Mouse (Mus musculus) lung, adult 2 months (tissue): ENCODE results near the gene Trim9. TPM values are rescaled to one million over a fixed set of nuclear protein-coding genes. Genes with fewer than 3 reads are reported as not detected.
A peak's percentile ranks its signal among the peaks of the same experiment; 100 is the strongest.

Experiments used
- DNase-seq: peaks from one replicate; pipeline ENCODE4 v3.0.0; 2022
- H3K4me1 ChIP-seq: fragments of 200-500 bp; 2 replicates; pipeline ENCODE4 v1.6.1; 2011; ENCODE audit warnings: low read length; ENCODE audit not compliant: control insufficient read depth, insufficient read depth
- H3K4me3 ChIP-seq: fragments of 200-500 bp; replicated peaks from 2 replicates; pipeline ENCODE3; 2011; ENCODE audit warnings: low read depth, mild to moderate bottlenecking, control low read depth, low read length; ENCODE audit errors: extremely low read depth
- CTCF ChIP-seq: fragments of 200-500 bp; IDR thresholded peaks from 2 replicates; pipeline ENCODE4 v1.5.1; 2011; ENCODE audit warnings: mild to moderate bottlenecking, low read length, control low read depth; ENCODE audit not compliant: insufficient read depth
- POLR2A ChIP-seq: fragments of 200-500 bp; IDR thresholded peaks from 2 replicates; pipeline ENCODE4 v1.6.1; 2011; ENCODE audit warnings: low read depth, mild to moderate bottlenecking, control low read depth, low read length, borderline replicate concordance; ENCODE audit errors: extremely low read depth
- WGBS: fragments of 180-500 bp; shearing (Covaris S2); methylation state at CpG from one replicate; pipeline ENCODE4 v1.1.7; 2018; 5-methylcytosine and 5-hydroxymethylcytosine counted together
- polyA plus RNA-seq: library from polyadenylated mRNA; depleted of rRNA; stranded (reverse); fragments of >200 nt; gene quantifications from 2 replicates; pipeline ENCODE4 v1.2.3, GENCODE M21; 2012; rRNA removed

The Trim9 gene
- polyA plus RNA-seq: 0.06 and 0.28 TPM in 2 replicates

DNA sequence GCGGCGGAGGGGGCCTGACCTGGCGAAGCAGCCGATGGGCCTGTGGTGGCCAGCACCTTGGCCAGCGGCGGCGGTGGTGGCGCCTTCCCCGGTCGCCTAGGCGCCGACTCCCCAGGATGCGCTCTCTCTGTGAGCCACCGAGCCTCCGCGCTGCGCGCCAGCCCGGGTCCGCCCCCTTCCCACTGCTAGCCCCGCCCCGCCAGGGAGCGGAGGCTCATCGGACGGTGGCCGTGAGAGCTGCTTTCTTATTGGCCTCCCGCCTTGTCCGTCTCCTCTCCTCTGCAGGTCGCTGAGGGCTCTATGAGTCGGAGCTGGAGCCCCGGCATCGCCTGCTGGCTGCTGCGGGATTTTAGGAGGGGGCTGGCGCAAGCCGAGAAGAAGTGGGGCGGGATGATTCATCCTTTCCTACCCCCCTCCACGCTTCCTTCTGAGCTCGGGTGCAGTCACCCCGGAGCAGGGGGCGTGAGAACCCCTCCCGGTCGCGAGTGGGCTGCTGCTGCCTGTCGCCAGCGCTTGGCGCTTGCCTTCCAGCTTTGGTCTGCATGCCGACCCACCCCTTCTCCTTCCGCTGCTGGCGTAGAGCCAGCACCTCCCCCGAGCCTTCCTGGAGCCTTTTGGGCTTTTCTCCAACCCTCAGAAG lies at the start of gene Trim9:
TSS of gene Trim9 (minus strand) at position 413 of the 640 bp plus-strand sequence.
- TF ChIP-seq POLR2A (no peak), CTCF (no peak)
- DNase-seq: peak; percentile 74
- peak within 1 kb of the TSS; percentile 48 for H3K4me3 ChIP-seq
- under 1% methylated on average over 48 of the region's 50 CpGs for WGBS
- peaks cover 3% of the 10 kb centered on the region; the same call in 1 of the 2 replicates for H3K4me1 ChIP-seq

- DNase-seq: no peak
- Histone ChIP-seq H3K4me1 (no peaks in the 10 kb centered on the region), H3K4me3 (no peak overlapping the region)
- TF ChIP-seq CTCF (no peak), POLR2A (no peak)
- 77% methylated on average over 3 of the region's 3 CpGs for WGBS
Observed at GRCm38 (mm10) chr12:70395061-70395460, 47.6 kb upstream of the Trim9 start.

GRCm38 (mm10) chr12:70391236-70391635 lies 43.8 kb upstream of the Trim9 start:
- WGBS: 72% methylated on average over 3 of the region's 3 CpGs
- Histone ChIP-seq H3K4me3 (no peak overlapping the region), H3K4me1 (no peaks in the 10 kb centered on the region)
- TF ChIP-seq CTCF: no peak
- no peak for DNase-seq

DNA sequence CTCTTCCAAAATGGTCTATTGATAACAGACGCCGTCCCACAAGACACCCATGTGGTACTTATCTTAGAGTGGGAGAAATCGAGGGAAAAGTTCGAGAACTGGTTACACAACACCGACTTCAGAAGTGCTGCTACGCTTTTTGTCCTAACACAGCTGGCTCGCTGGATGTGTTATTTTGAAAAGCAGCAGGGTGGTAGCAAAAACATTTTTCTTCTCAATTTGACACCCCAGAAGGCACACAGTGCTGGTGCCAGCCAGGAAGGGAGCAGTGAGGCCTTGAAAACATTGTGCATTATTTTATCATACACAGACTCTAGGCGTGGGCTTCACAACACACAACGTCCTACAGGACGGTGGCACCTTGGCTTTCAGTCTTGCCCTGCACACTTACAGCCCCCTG lies 27.6 kb upstream of the Trim9 start:
- Histone ChIP-seq H3K4me1 (no peaks in the 10 kb centered on the region), H3K4me3 (no peak overlapping the region)
- no peak for DNase-seq
- no peak for TF ChIP-seq POLR2A
- no peak for TF ChIP-seq CTCF
- WGBS: 72% methylated on average over 10 of the region's 10 CpGs

GRCm38 (mm10) chr12:70372874-70373273 lies 25.5 kb upstream of the Trim9 start:
- Histone ChIP-seq H3K4me1 (no peaks in the 10 kb centered on the region), H3K4me3 (no peak overlapping the region)
- no peak for TF ChIP-seq POLR2A
- no peak for TF ChIP-seq CTCF
- 78% methylated on average over 5 of the region's 5 CpGs for WGBS
- no peak for DNase-seq

- H3K4me3 ChIP-seq: no peak overlapping the region
- H3K4me1 ChIP-seq: no peaks in the 10 kb centered on the region
- DNase-seq: no peak
- 86% methylated on average over 12 of the region's 12 CpGs for WGBS
- TF ChIP-seq POLR2A (no peak), CTCF (no peak)
Observed at GRCm38 (mm10) chr12:70369348-70369747, 21.9 kb upstream of the Trim9 start.

DNA sequence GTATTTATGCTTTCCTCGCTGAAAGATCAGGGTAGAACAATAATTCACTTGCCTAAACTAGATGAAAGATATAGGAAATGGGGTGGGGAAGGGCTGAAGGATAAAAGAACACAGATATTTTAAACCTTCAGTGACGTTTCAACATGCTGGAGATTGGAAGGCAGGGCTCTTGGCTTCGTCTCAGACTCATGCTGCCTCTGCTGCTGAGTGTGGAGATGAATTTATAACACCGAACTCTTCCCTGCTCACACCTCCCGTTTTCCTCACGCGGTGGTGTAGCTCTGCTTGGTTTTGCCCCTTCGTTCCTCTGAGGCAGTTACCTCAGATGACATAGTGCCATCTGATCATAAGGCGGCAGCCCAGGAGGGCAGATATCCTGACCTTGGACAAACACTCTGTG lies 21.4 kb upstream of the Trim9 start:
- H3K4me1 ChIP-seq: no peaks in the 10 kb centered on the region
- no peak for DNase-seq
- no peak overlapping the region for H3K4me3 ChIP-seq
- 73% methylated on average over 9 of the region's 9 CpGs for WGBS
- no peak for TF ChIP-seq CTCF
- TF ChIP-seq POLR2A: no peak

DNA sequence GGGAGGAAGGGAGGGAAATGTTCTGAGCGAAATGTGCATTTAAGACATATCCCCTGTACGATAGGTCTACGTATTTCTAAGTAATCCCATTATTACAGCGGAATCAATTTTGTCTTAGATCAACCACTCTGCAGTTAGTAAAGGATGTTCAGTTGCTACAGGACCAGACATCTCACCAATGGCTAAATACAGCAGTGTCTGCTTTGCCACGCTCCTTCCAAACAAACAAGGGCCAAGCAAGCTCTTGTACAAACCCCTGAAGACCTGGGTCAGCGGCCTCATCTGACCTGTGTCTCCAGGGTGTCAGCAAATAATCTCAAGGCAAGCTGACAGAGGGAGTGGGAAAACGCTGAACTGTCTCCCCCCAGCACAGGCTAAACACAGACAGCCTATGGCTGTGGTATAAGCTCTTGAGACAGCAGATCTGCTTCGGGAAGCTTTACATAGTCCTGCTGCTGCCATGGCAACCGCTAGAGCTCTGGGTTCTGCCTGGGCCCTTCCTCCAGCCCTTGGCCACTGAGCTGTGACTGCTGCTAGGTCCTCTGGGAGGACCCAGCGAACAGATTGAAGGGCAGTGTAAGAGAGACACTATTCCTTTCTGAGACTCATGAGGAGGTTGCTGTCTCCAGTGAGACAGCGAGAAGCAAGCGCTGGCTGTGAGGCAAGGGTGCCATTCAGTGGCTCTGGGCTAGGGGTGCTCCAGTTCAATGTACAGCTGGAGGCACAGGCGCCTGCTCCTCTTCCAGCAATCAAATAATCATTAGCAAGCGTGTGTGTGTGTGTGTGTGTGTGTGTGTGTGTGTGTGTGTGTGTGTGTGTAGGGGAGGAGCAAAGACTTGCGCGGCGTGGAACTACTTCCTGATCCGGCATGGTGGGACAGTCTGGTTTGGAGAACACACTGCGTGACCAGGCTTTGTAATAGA lies 20.2 kb upstream of the Trim9 start:
- Histone ChIP-seq H3K4me1 (no peaks in the 10 kb centered on the region), H3K4me3 (no peak overlapping the region)
- TF ChIP-seq POLR2A: no peak
- TF ChIP-seq CTCF: no peak
- WGBS: 42% methylated on average over 19 of the region's 19 CpGs
- no peak for DNase-seq

GRCm38 (mm10) chr12:70363016-70363415 lies 15.6 kb upstream of the Trim9 start:
- whole genome bisulfite sequencing: 42% methylated on average over 4 of the region's 4 CpGs
- no peak for DNase-seq
- H3K4me1 ChIP-seq: no peaks in the 10 kb centered on the region
- TF ChIP-seq POLR2A (no peak), CTCF (no peak)
- no peak overlapping the region for H3K4me3 ChIP-seq

DNA sequence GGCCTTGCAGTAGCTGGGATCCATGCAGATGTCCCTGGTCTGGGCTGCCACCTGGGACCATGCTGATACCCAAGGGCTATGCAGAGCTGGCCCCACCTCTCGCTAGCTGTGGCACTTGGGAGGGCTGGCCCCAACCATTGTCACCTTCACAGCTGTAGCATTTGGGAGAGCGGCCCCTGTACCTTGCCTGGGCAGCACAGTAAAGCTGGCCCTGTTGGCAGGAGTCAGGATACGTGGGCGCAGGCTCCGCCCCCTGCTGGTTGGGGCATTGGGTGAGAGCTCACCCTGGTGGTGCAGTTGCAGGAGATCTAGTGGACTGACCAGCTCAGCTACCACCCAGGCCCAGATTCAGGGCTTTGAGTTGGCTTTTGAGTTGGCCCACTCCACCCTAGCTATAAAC lies 12.9 kb upstream of the Trim9 start:
- TF ChIP-seq POLR2A (no peak), CTCF (peak; percentile 33; the same call in 1 of the 2 replicates)
- WGBS: 77% methylated on average over 5 of the region's 5 CpGs
- H3K4me1 ChIP-seq: no peaks in the 10 kb centered on the region
- no peak for DNase-seq
- no peak overlapping the region for H3K4me3 ChIP-seq
